Mouse (Mus musculus) effector memory CD4-positive, alpha-beta T cell, adult 7 months (primary cell): ENCODE measurements around the gene Rab13. TPM values are rescaled to one million over a fixed set of nuclear protein-coding genes. Genes with fewer than 3 reads are reported as not detected.

ENCODE experiments used
- polyA plus RNA-seq: library from polyadenylated mRNA; unstranded; fragments of 100-300 nt; shearing (Covaris generic); gene quantifications from one replicate; pipeline ENCODE4 v1.2.1, GENCODE M21; 2017

Gene Rab13
- 0.91 TPM for polyA plus RNA-seq

DNA sequence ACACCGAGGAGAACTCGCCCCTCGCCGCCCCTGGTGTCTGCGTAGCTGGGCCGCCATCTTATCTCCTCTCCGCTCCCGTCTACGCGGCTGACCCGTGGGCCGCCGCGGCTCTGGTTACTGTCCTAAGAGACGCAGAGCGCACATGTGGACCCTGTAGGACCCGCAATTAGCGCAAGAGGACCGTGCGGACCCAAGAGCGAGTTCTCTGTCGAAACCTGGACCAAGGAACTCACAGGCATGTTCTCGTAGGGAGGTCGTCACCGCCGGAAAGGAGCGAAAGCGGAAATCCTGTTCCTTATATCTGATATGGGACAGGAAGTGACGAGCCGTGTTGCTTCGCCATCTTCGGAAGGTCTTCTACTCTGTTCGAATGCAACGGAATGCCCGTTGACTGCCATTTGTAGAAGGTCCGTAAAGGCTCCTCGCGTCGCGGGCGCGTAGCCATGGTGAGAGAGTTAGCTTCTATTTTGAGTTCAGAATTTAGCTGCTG, at the start of gene Rab13, which contains the start of gene Rps27:
TSS of gene Rab13 (plus strand) at position 319 of the 490 bp plus-strand sequence.
TSS of gene Rps27 (minus strand) at position 275 of the 490 bp plus-strand sequence.

GRCm38 (mm10) chr3:90231507-90232333, 18.2 kb downstream of the Rab13 start, which contains the start of gene Jtb:
Gene Jtb (plus strand): TSS chr3:90231597.

GRCm38 (mm10) chr3:90242984-90243775, 29.7 kb downstream of the Rab13 start, which contains the start of gene Creb3l4:
Gene Creb3l4 (minus strand): TSS chr3:90243512.

GRCm38 (mm10) chr3:90247960-90248745, 34.7 kb downstream of the Rab13 start, which contains the start of gene Slc39a1:
Gene Slc39a1 (plus strand): TSS chr3:90248172.

GRCm38 (mm10) chr3:90253653-90254418, 40.3 kb downstream of the Rab13 start, which contains the start of gene Crtc2:
Gene Crtc2 (plus strand): TSS chr3:90254163.

GRCm38 (mm10) chr3:90265034-90265931, 51.8 kb downstream of the Rab13 start, which contains the start of gene Dennd4b:
Gene Dennd4b (plus strand): TSS chr3:90265185.

Other genes with a start within 250 kb of the Rab13 start
- gene Hax1, start 214.9 kb upstream of the Rab13 start, polyA plus RNA-seq = 85.7 TPM
- gene 4933434E20Rik, start 162.1 kb upstream of the Rab13 start, polyA plus RNA-seq = 108 TPM
- 177 TPM for gene Ubap2l, start 161.1 kb upstream of the Rab13 start, polyA plus RNA-seq
- gene Tpm3, start 141.0 kb upstream of the Rab13 start, polyA plus RNA-seq = 905 TPM
- 0.09 TPM for gene Nup210l, start 109.6 kb upstream of the Rab13 start, polyA plus RNA-seq
- gene Rps27, start within 50 bp of the Rab13 start, polyA plus RNA-seq = 3,227 TPM
- 161 TPM for gene Jtb, start 17.9 kb downstream of the Rab13 start, polyA plus RNA-seq
- gene Creb3l4, start 29.8 kb downstream of the Rab13 start, polyA plus RNA-seq = not detected
- 1.5 TPM for gene Slc39a1, start 34.5 kb downstream of the Rab13 start, polyA plus RNA-seq
- 108 TPM for gene Crtc2, start 40.5 kb downstream of the Rab13 start, polyA plus RNA-seq
- 29.0 TPM for gene Dennd4b, start 51.5 kb downstream of the Rab13 start, polyA plus RNA-seq
- gene Gatad2b, start 79.5 kb downstream of the Rab13 start, polyA plus RNA-seq = 9.5 TPM
- gene Slc27a3, start 176.2 kb downstream of the Rab13 start, polyA plus RNA-seq = not detected
- 22.0 TPM for gene Ints3, start 219.9 kb downstream of the Rab13 start, polyA plus RNA-seq